23 mouse cellular contexts compared by ENCODE assay signal in the genomic region with DNA sequence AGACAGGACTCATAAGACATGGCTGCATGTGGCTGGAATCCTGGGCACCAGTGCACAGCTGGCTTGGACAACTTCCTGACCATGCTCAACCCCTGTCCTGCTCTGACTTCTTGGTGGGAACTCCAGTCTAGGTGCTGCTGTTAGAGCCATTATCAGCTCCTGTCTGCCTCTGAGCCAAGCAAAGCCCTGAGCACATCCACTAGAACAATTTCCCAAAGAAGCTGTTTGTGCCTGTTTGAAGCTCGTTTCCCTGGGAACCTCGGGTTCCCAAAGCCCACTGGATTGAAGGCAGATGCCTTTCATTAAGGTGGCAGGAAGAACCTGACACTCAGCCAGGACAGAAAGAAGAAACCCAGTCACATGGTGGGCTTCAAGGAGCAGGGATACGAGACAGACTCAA. TPM values are rescaled to one million over a fixed set of nuclear protein-coding genes. Genes with fewer than 3 reads are reported as not detected.
DNase-seq lines count a peak whose midpoint lies in the region; ATAC-seq and TF ChIP-seq lines count a peak whose summit lies in the region.
"Had no signal": no experiment of that assay in that cellular context is flagged by ENCODE, and none has a peak within 500 bp of the region (broad histone marks: within the 10 kb centered on the region; RNA-seq: fewer than 3 reads in every experiment).

A gene (plus strand): TSS at position 355 of the 400 bp plus-strand sequence.

- ATAC-seq in kidney, postnatal 0 days (replicated peaks; ENCODE audit: low FRiP score, low read depth) = no peak
- no peak for ATAC-seq in embryonic facial prominence, embryonic 11.5 days (replicated peaks; ENCODE audit: insufficient number of reproducible peaks, low FRiP score, low TSS enrichment, low read depth)
- no peak for ATAC-seq in limb, embryonic 13.5 days (ENCODE audit: low FRiP score, low read depth)
- ATAC-seq in forebrain, embryonic 11.5 days (replicated peaks; ENCODE audit: low FRiP score) = no peak
- ATAC-seq: inflammation-experienced regulatory T-cells, adult 6 months; lung, postnatal 0 days had no signal

- H3K9ac ChIP-seq in kidney, postnatal 0 days (ENCODE audit: low read depth, low read length) = 0 out of 2 replicates have a peak within 1 kb of the TSS, but pooled peaks have one; percentile 2
- no peak within 1 kb of the TSS for H3K9ac ChIP-seq in embryonic facial prominence, embryonic 11.5 days (replicated peaks; ENCODE audit: low read length)
- peak within 1 kb of the TSS; percentile 50; the same call in 1 of the 2 replicates for H3K9ac ChIP-seq in limb, embryonic 13.5 days
- H3K9ac ChIP-seq in forebrain, embryonic 11.5 days (ENCODE audit: low read length) = no peak within 1 kb of the TSS
- H3K9ac ChIP-seq: forebrain, embryonic 12.5 days; heart, embryonic 15.5 days; liver, embryonic 15.5 days; neural tube, embryonic 15.5 days; stomach, embryonic 15.5 days had no signal

- no peak within 1 kb of the TSS for H3K27ac ChIP-seq in kidney, postnatal 0 days
- no peak within 1 kb of the TSS for H3K27ac ChIP-seq in embryonic facial prominence, embryonic 11.5 days (replicated peaks; ENCODE audit: low read depth, low read length)
- H3K27ac ChIP-seq in limb, embryonic 13.5 days = peak within 1 kb of the TSS; percentile 22; the same call in 1 of the 2 replicates
- no peak within 1 kb of the TSS for H3K27ac ChIP-seq in forebrain, embryonic 11.5 days (ENCODE audit: low read depth, low read length)
- H3K27ac ChIP-seq: forebrain, embryonic 12.5 days; heart, embryonic 15.5 days; liver, embryonic 15.5 days; neural tube, embryonic 15.5 days; stomach, embryonic 15.5 days had no signal

- no peak within 1 kb of the TSS for H3K4me3 ChIP-seq in kidney, postnatal 0 days (replicated peaks; ENCODE audit: low read depth, low read length)
- H3K4me3 ChIP-seq in embryonic facial prominence, embryonic 11.5 days (ENCODE audit: low read depth, low read length) = no peak within 1 kb of the TSS
- no peak within 1 kb of the TSS for H3K4me3 ChIP-seq in limb, embryonic 13.5 days
- no peak within 1 kb of the TSS for H3K4me3 ChIP-seq in forebrain, embryonic 11.5 days (ENCODE audit: low read depth, low read length)
- H3K4me3 ChIP-seq: forebrain, embryonic 12.5 days; heart, embryonic 15.5 days; liver, embryonic 15.5 days; neural tube, embryonic 15.5 days; stomach, embryonic 15.5 days had no signal

- H3K4me2 ChIP-seq in kidney, postnatal 0 days (ENCODE audit: low read length) = no peak within 1 kb of the TSS
- no peak within 1 kb of the TSS for H3K4me2 ChIP-seq in embryonic facial prominence, embryonic 11.5 days (ENCODE audit: low read depth, low read length)
- no peak within 1 kb of the TSS for H3K4me2 ChIP-seq in limb, embryonic 13.5 days (replicated peaks)
- no peak within 1 kb of the TSS for H3K4me2 ChIP-seq in forebrain, embryonic 11.5 days (ENCODE audit: low read depth, low read length, severe bottlenecking)
- H3K4me2 ChIP-seq: forebrain, embryonic 12.5 days; heart, embryonic 15.5 days; liver, embryonic 15.5 days; neural tube, embryonic 15.5 days; stomach, embryonic 15.5 days had no signal

- H3K36me3 ChIP-seq in kidney, postnatal 0 days (ENCODE audit: insufficient read depth, low read length) = no peaks in the 10 kb centered on the region
- H3K36me3 ChIP-seq in embryonic facial prominence, embryonic 11.5 days (replicated peaks; ENCODE audit: control insufficient read depth, insufficient read depth, low read depth, low read length) = no peaks in the 10 kb centered on the region
- H3K36me3 ChIP-seq in limb, embryonic 13.5 days = no peaks in the 10 kb centered on the region
- no peaks in the 10 kb centered on the region for H3K36me3 ChIP-seq in forebrain, embryonic 11.5 days (ENCODE audit: control insufficient read depth, insufficient read depth, low read length)
- H3K36me3 ChIP-seq: forebrain, embryonic 12.5 days; heart, embryonic 15.5 days; liver, embryonic 15.5 days; neural tube, embryonic 15.5 days; stomach, embryonic 15.5 days had no signal

- DNase-seq in gastrocnemius, postnatal 25 days = peak; percentile 61
- DNase-seq in gastrocnemius, adult 8-10 months (ENCODE audit: low spot score in 2 of 2) = no peak
- DNase-seq in kidney, postnatal 0 days (ENCODE audit: low spot score) = no peak
- DNase-seq in kidney, postnatal 4 days = no peak
- DNase-seq in embryonic facial prominence, embryonic 11.5 days (ENCODE audit: low spot score) = peak; percentile 45
- no peak for DNase-seq in forebrain, embryonic 11.5 days (ENCODE audit: low spot score)
- DNase-seq: B cell, adult 2 months; cerebellum, adult 18-20 months; cerebellum, postnatal 25 days; kidney, adult 9 months; kidney, postnatal 36 days; midbrain, embryonic 14.5 days; right cerebral cortex, postnatal 14 days; thymus, adult 18-20 months had no signal

- TF ChIP-seq CTCF in kidney, postnatal 0 days (IDR thresholded peaks at IDR 0.05; ENCODE audit: low read depth) = no peak

- 27% methylated on average over 3 of the region's 3 CpGs for WGBS in kidney, postnatal 0 days
- 31% methylated on average over 3 of the region's 3 CpGs for WGBS in embryonic facial prominence, embryonic 11.5 days
- 13% methylated on average over 3 of the region's 3 CpGs for WGBS in limb, embryonic 13.5 days
- 43% methylated on average over 3 of the region's 3 CpGs for WGBS in forebrain, embryonic 11.5 days

- no peaks in the 10 kb centered on the region for H3K9me3 ChIP-seq in kidney, postnatal 0 days (replicated peaks; ENCODE audit: low read length)
- H3K9me3 ChIP-seq in embryonic facial prominence, embryonic 11.5 days (replicated peaks; ENCODE audit: control insufficient read depth, low read length) = no peaks in the 10 kb centered on the region
- no peaks in the 10 kb centered on the region for H3K9me3 ChIP-seq in limb, embryonic 13.5 days
- H3K9me3 ChIP-seq in forebrain, embryonic 11.5 days (ENCODE audit: control insufficient read depth, low read length) = no peaks in the 10 kb centered on the region
- H3K9me3 ChIP-seq: forebrain, embryonic 12.5 days; heart, embryonic 15.5 days; liver, embryonic 15.5 days; neural tube, embryonic 15.5 days; stomach, embryonic 15.5 days had no signal

- no peaks in the 10 kb centered on the region for H3K4me1 ChIP-seq in kidney, postnatal 0 days (replicated peaks; ENCODE audit: insufficient read depth, low read length)
- H3K4me1 ChIP-seq in embryonic facial prominence, embryonic 11.5 days (ENCODE audit: control insufficient read depth, insufficient read depth, low read length) = no peaks in the 10 kb centered on the region; the same call in 1 of the 2 replicates
- peaks cover 10% of the 10 kb centered on the region; the same call in 1 of the 2 replicates for H3K4me1 ChIP-seq in limb, embryonic 13.5 days
- 0 out of 2 replicates have a peak, but pooled peaks cover 2% of the 10 kb centered on the region for H3K4me1 ChIP-seq in forebrain, embryonic 11.5 days (replicated peaks; ENCODE audit: control insufficient read depth, insufficient read depth, low read length)

- no peaks in the 10 kb centered on the region for H3K27me3 ChIP-seq in kidney, postnatal 0 days (ENCODE audit: insufficient read depth, low read length)
- H3K27me3 ChIP-seq in embryonic facial prominence, embryonic 11.5 days (ENCODE audit: control insufficient read depth, insufficient read depth, low read length) = no peaks in the 10 kb centered on the region
- 0 out of 2 replicates have a peak, but pooled peaks cover 4% of the 10 kb centered on the region for H3K27me3 ChIP-seq in limb, embryonic 13.5 days
- no peaks in the 10 kb centered on the region for H3K27me3 ChIP-seq in forebrain, embryonic 11.5 days (ENCODE audit: control insufficient read depth, insufficient read depth, low read length)

RNA-seq across cellular contexts. Expression of the gene that starts here (rescaled TPM):
- 1 to 10 TPM; 4.4 to 6.6 TPM for total RNA-seq in gastrocnemius, postnatal 25 days (2021)
- 1 to 10 TPM in 1 of 4 experiments, under 1 TPM in 3; 0.58 to 2.4 (median 0.79) TPM for total RNA-seq in gastrocnemius, adult 8-10 months (2022)
- not detected in 2 replicates for polyA plus RNA-seq in kidney, postnatal 0 days (2015; fragmentation: Nextera tagmentation; extraction: Ambion mirVana)
- 0.32 and 0.71 TPM in 2 replicates for polyA plus RNA-seq in embryonic facial prominence, embryonic 11.5 days (2014; fragmentation: Nextera tagmentation; extraction: Ambion mirVana)
- 1.3 and 1.7 TPM in 2 replicates for polyA plus RNA-seq in limb, embryonic 13.5 days (2015; fragmentation: Nextera tagmentation; extraction: Ambion mirVana)
- polyA plus RNA-seq in forebrain, embryonic 11.5 days (2014; fragmentation: Nextera tagmentation; extraction: Ambion mirVana) = 0.12 TPM in 1 of 2 replicates, not detected in the other
- polyA plus RNA-seq: inflammation-experienced regulatory T-cells, adult 6 months; midbrain, embryonic 14.5 days; spleen, adult 2 months had no signal

Comparison
In these comparisons a context has a peak if more than half of its experiments do, and no peak if none do; other contexts are left out.
1. Peak in DNase-seq in embryonic facial prominence, embryonic 11.5 days; RNA of the gene not detected or under 1 TPM.
2. H3K9ac ChIP-seq: peak in kidney, postnatal 0 days (single experiment) and limb, embryonic 13.5 days (single experiment); none in embryonic facial prominence, embryonic 11.5 days (single experiment) and forebrain, embryonic 11.5 days (single experiment).